Mouse (Mus musculus) R1 (cell line): ENCODE measurements at regions not wholly inside any gene's neighbourhood (a gene's known extent, or its start where the extent isn't known, plus 50 kb on each side); places are given as distances from the start of the nearest gene placed in this dataset.
A peak's percentile ranks its signal among the peaks of the same experiment; 100 is the strongest.

Experiments used
- DNase-seq: peaks from one replicate; pipeline ENCODE4 v3.0.0-alpha.2; 2018; ENCODE audit warnings: low read depth, low spot score

- no peak for DNase-seq
Observed at GRCm38 (mm10) chr11:56442381-56442780, 401.6 kb upstream of the Nmur2 start.

DNA sequence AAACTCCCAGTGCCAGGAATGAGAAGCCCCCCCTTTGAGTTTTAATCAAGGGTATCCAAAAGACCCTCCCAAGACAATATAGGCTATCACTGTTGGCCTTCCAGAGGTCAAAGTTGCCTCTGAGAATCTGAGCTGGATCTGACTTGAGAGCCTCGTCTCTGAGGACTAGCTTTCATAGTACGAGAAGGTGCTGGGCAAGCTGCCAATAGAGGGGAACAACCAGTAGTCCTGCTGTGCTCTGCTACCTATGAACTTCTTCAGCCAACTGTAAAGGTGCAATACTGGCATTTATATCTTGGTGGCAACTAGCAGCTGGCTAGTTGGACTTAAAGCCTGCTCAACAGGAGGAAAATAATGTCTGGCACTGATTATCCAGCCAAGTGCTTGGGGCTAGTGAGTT, 400.3 kb upstream of the Nmur2 start:
- no peak for DNase-seq

DNA sequence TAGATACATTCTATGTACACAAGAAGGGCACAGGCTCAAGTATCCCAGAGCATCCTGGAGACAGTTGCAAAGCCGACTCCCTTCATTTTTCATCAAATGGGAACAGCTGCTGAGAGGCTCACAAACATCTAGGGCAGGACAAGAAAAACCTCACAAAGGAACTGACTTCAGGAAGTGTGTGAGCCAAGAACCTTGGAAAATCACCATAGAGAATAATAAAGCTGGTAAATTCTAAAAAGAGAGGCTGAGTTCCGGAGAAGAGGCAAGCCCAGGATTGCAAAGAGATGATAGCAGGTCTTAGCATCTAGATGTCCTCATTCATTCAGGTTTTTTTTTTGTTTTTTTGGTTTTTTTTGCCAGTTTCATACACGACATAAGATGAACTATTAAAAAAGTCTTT, 390.3 kb upstream of the Nmur2 start:
- DNase-seq: no peak

- DNase-seq: no peak
Observed at GRCm38 (mm10) chr11:56384761-56385160, 344.0 kb upstream of the Nmur2 start.

- no peak for DNase-seq
Observed at GRCm38 (mm10) chr11:56377535-56377934, 336.7 kb upstream of the Nmur2 start.

DNA sequence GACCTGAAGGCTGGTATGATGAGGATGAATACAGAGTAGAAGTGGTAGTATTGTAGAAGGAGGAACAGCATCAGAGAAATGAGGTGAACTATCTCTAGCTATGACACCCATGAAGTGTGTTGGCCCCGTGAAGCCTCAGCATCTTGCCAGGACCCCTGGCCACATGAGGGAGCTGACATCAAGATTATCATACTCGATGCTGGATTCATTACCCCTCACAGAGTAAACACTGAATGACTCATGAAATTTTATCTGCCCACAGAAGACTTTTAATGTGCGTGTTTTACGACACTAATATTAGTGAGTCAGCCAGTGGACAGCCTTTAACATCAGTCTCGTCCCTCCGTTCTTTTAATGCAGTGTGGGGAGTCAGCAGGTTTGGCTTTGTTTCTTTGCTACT, 333.5 kb upstream of the Nmur2 start:
- DNase-seq: no peak

DNA sequence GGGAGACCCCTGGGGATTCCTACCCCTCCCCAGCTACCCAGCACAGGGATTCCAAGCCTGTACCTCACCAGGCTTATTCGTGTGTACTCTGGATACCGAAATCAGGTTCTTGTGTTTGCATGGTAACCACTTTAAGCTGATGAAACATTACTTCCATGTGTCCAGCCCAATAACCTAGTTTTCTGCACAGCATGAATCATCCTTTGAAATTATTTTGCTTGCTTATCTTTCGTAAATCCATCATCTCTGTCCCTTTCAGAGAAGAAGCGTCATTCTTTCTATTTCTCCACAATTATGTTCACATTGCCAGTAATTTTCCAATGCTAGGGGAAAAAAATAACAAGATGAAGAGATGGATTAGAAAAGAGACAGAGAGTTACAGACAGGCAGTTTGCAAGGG, 332.8 kb upstream of the Nmur2 start:
- no peak for DNase-seq

DNA sequence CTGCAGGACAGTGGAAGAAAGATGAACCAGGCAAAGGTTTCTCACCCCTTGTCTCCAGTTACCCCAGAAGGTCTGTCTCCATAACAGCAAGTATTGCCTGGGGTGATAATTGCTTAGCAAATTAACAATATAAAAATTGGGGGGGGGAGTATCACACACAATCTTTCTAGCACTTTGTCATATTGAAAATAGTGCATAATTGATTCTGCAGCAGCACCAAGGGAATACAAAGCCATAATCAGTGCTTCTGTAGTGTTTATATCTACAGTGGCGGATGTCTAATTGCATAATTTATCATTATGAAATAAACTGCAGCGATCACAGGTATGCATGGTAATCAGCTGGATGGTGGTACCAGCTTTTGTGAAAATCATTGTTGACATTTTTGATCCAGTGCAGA, 316.9 kb upstream of the Nmur2 start:
- DNase-seq: no peak

GRCm38 (mm10) chr11:56351798-56352366, 311.1 kb upstream of the Nmur2 start:
- DNase-seq: no peak

DNA sequence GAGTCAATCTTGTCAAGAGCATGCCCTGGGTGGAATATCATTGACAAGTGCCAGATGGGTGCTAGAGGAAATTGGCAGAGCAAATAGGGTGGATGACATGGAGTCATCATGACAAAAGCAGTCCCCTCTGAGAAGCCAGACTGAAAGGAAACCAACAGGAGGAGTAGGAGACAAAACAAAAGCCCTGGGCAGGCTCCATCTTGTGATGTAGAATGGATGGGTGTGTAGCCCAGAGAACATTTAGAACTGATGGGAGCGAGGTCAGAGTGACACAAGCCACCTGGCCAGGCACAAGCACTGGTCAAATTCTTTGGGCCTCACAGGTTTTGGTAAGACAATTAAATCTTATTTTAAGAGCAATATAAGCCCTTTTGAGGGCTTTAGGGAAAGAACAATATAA, 310.4 kb upstream of the Nmur2 start:
- no peak for DNase-seq

DNA sequence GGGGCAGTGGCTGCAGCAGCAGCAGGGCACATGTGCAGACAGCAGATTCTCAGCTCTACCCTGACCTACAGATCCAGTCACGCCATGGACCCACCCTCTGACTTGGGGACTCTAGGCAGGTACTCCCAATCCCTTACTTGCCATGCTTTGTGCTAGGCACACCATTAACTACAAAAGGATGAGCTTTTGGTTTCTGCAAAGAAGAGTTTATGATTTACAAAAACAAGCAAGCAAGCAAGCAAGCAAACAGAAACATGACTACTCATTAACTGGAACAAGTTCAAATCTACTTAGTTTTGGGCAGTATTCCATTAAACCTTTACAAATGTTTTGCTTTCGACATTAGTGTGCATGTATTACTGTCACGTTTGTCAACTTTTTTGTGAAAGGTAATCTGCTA, 309.0 kb upstream of the Nmur2 start:
- no peak for DNase-seq

DNA sequence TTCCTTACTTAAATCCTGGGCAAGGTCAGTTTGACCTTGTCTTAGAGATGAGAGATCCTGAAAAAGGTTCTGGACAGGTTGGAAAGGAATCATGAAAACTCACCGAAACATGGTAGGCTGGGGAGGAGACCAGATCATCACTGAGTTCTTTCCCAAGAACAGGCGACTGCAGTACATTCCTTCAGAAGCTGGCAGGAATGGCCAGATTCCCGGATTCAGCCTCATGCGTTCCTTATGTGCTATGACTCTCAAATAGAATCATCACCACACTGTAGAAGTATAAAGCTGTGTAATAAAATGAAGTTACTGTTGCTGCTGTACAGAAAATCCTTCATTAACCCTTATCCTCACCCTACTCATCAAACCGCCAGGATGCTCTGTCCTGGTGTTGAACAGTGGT, 307.6 kb upstream of the Nmur2 start:
- no peak for DNase-seq

GRCm38 (mm10) chr11:56343083-56343482, 302.3 kb upstream of the Nmur2 start:
- no peak for DNase-seq

GRCm38 (mm10) chr11:56341731-56342130, 300.9 kb upstream of the Nmur2 start:
- DNase-seq: no peak

GRCm38 (mm10) chr11:56341040-56341439, 300.2 kb upstream of the Nmur2 start:
- DNase-seq: no peak

- DNase-seq: no peak
Observed at GRCm38 (mm10) chr11:56338511-56338910, 297.7 kb upstream of the Nmur2 start.

DNA sequence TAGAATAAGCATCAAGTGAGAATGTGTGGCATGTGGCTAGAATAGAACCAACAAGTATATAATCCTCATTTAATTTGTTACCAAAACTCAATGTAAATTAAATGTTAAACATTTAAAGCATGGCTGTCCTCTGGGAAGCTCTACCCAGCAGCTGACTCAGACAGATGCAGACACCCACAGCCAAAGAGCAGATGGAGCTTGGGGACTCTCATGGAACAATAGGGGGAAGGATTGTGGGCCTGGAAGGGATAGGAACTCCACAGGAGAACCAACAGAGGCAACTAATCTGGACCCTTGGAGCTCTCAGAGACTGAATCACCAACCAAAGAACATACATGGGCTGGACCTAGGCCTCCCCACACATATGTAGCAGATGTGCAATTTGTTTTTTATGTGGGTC, 295.1 kb upstream of the Nmur2 start:
- no peak for DNase-seq

DNA sequence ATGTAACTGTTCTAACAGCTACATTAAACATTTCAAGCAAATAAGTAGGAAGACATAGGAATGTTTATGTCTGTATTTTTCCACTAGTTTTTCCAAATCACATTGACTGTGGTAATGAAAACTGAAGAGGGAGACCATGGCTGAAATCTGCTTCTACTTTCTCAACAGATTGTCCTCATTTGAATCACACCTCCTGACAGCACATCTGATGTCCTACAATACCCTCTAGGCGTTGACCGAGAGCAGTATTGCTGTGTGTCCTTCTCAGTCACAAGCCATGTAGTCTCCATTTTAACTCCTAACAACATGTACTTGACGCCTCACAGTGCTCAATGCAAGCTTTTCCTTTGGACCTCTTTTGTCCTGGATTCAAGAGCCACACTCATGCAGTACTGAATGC, 279.5 kb upstream of the Nmur2 start:
- DNase-seq: no peak

GRCm38 (mm10) chr11:56315221-56315987, 274.6 kb upstream of the Nmur2 start:
- DNase-seq: no peak

DNA sequence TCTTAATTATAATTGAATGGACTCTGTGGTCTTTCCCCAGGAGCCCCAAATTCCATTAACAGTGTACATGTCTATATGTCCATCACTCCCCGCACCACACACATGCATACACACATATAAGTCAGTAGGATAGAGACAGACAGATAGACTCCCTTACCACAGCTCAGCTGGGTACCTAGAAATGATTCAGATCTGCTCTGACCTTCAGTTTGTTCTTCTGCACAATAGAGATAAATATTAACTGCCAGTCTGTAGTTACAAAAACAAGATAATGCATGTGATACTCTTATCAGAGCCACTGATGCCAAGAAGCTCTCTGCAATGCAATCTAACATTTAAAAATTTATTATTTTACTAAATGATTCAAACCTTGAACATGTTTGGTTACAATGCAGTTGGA, 268.7 kb upstream of the Nmur2 start:
- DNase-seq: no peak

DNA sequence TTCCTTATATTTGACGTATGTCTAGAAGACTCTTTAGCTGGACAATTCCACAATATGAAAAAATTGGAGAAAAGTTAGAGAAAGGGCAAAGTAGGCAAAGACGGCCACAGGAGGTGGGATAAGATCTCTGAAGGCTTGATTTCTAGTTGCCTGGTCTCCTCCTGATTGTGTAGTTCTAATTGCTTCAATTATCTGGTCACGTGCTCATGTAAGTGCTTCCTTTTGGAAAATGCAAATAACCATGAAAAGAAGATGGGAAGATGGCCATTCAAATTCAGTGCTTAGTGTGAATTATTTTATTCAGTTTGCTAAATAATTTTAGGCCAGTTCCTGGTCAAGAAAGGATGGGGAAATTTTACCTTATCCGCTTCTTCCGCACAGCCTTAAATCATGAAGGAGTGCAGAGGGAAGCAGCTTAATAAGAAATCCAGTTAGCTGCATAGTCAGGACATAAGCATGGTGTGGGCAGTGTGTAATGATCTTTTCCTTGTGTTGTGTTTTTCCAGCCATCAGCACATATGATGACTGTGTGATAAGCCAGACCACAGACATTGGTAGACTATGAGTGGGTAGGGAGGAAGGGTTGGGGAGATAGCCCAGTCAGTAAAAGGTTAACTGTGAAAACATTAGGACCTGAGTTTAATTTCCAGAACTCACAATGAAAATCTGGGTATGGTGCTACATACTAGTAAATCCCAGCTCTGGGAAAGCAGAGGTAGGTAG, 267.7 kb upstream of the Nmur2 start:
- no peak for DNase-seq

DNA sequence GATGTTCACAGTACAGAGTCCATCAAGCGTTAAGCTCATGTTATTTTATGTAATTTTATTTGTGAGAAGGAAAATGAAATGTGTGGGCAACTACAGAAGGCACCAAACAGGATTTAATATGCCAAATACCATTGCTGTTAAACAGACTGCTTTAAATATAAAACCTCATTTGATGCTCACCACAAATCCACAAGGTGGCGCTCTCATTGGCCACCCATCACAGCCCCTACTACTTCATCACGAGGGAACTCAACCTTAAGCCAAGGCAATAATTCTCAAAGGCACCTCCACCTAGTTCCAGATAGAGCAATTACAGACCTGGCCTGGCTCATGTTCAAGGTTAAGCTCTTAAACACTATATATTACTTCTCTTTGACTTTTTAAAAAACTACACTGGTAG, 266.2 kb upstream of the Nmur2 start:
- DNase-seq: peak; percentile 35
